Mouse (Mus musculus): ENCODE data around the gene Pla2g2c. TPM values are rescaled to one million over a fixed set of nuclear protein-coding genes. Genes with fewer than 3 reads are reported as not detected.

The Pla2g2c gene
- under 1 TPM; 0.16 to 0.39 TPM for total RNA-seq (2021)
- long read RNA-seq, experiment 1 = 0 reads
- long read RNA-seq, experiment 2 = 0 reads

- no peak for DNase-seq (ENCODE audit: low spot score in 2 of 2)
These were observed at the start of gene Pla2g2c for GRCm38 (mm10) chr4:138724354-138725126. Gene Pla2g2c (plus strand): TSS chr4:138724792.

- no peak for DNase-seq (ENCODE audit: low spot score in 2 of 2)
These were observed 48.1 kb upstream of the Pla2g2c start for GRCm38 (mm10) chr4:138676480-138676879.

- no peak for DNase-seq (ENCODE audit: low spot score in 2 of 2)
These were observed 47.0 kb upstream of the Pla2g2c start for GRCm38 (mm10) chr4:138677579-138677978.

GRCm38 (mm10) chr4:138680124-138680523 lies 44.5 kb upstream of the Pla2g2c start:
- DNase-seq (ENCODE audit: low spot score in 2 of 2) = no peak

GRCm38 (mm10) chr4:138682760-138683159 lies 41.8 kb upstream of the Pla2g2c start:
- no peak for DNase-seq (ENCODE audit: low spot score in 2 of 2)

GRCm38 (mm10) chr4:138685813-138686212 lies 38.8 kb upstream of the Pla2g2c start:
- no peak for DNase-seq (ENCODE audit: low spot score in 2 of 2)

GRCm38 (mm10) chr4:138689094-138689512 lies 35.5 kb upstream of the Pla2g2c start:
- DNase-seq (ENCODE audit: low spot score in 2 of 2) = no peak

- no peak for DNase-seq (ENCODE audit: low spot score in 2 of 2)
These were observed 34.0 kb upstream of the Pla2g2c start for GRCm38 (mm10) chr4:138690561-138690960.

- no peak for DNase-seq (ENCODE audit: low spot score in 2 of 2)
These were observed 33.0 kb upstream of the Pla2g2c start for GRCm38 (mm10) chr4:138691443-138692181.

- no peak for DNase-seq (ENCODE audit: low spot score in 2 of 2)
These were observed 31.4 kb upstream of the Pla2g2c start for GRCm38 (mm10) chr4:138693043-138693692.

GRCm38 (mm10) chr4:138696720-138697119 lies 27.9 kb upstream of the Pla2g2c start:
- DNase-seq (ENCODE audit: low spot score in 2 of 2) = no peak

GRCm38 (mm10) chr4:138697166-138697860 lies 27.3 kb upstream of the Pla2g2c start:
- DNase-seq (ENCODE audit: low spot score in 2 of 2) = no peak

GRCm38 (mm10) chr4:138698296-138698695 lies 26.3 kb upstream of the Pla2g2c start:
- DNase-seq (ENCODE audit: low spot score in 2 of 2) = no peak

GRCm38 (mm10) chr4:138700184-138700982 lies 24.2 kb upstream of the Pla2g2c start:
- DNase-seq (ENCODE audit: low spot score in 2 of 2) = peak in 1 of 2 experiments; percentile 31

GRCm38 (mm10) chr4:138701111-138701510 lies 23.5 kb upstream of the Pla2g2c start:
- no peak for DNase-seq (ENCODE audit: low spot score in 2 of 2)

GRCm38 (mm10) chr4:138702031-138702430 lies 22.6 kb upstream of the Pla2g2c start:
- no peak for DNase-seq (ENCODE audit: low spot score in 2 of 2)

- DNase-seq (ENCODE audit: low spot score in 2 of 2) = no peak
These were observed 22.1 kb upstream of the Pla2g2c start for GRCm38 (mm10) chr4:138702528-138702927.

GRCm38 (mm10) chr4:138703591-138703990 lies 21.0 kb upstream of the Pla2g2c start:
- no peak for DNase-seq (ENCODE audit: low spot score in 2 of 2)

- no peak for DNase-seq (ENCODE audit: low spot score in 2 of 2)
These were observed 20.4 kb upstream of the Pla2g2c start for GRCm38 (mm10) chr4:138704169-138704568.

GRCm38 (mm10) chr4:138706620-138707019 lies 18.0 kb upstream of the Pla2g2c start:
- no peak for DNase-seq (ENCODE audit: low spot score in 2 of 2)
